Mouse (Mus musculus): ENCODE results near the gene Pcca. TPM values are rescaled to one million over a fixed set of nuclear protein-coding genes. Genes with fewer than 3 reads are reported as not detected.

Pcca gene
- total RNA-seq, 2 experiments from 2014 or later = 98.8 to 103 TPM

Other genes starting within 250 kb of the Pcca start
- gene Gm5089, start 83.2 kb upstream of the Pcca start, total RNA-seq (2021) = not detected
- not detected for gene Zic5, start 68.6 kb upstream of the Pcca start, total RNA-seq (2021)
- gene Zic2, start 58.9 kb upstream of the Pcca start, total RNA-seq (2021) = not detected
- gene Gm10837, start 43.7 kb upstream of the Pcca start, total RNA-seq (2021) = not detected

Measured in heart, adult 18-20 months (tissue).